Mouse (Mus musculus) mesoderm, embryonic 11.5 days (tissue): ENCODE measurements around the gene Zfp651.
A peak's percentile ranks its signal among the peaks of the same experiment; 100 is the strongest.

Experiments
- DNase-seq: peaks from one replicate; pipeline ENCODE4 v3.0.0-alpha.2; 2012; ENCODE audit warnings: low read depth, low spot score

Zfp651 gene

DNA sequence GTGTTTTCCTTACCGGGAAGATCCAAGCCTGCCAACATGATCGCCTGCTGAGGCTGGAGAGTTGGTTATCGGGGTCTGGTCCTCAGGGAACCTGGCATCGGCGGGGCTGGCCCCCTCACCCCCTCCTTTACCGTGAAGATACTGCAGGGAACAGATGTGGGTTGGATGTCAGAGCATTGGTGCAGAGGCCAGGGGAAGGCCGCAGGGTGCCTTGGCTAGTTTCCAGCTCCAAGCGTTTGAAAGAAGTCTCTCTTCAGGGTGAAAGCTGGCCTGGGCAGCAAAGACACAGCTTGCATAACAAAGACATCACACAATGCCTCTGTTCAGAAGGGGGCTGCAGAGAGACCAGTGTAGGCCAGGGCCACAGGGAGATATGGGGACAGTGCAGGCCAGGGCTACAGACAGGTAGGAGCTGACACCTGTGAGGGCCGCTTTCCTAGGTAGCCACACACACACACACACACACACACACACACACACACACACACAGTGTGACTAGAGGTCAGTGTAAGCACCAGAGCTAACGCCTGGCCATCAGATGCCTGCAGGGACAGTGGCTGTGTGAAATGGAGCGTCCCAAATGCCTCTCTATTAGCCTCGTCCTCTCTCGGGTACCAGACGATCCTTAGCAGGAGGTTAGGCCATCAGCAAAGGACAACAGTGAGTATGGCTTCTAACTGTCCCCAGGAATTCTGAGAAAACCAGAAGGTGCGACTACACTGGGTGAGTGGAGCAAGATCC is 51.1 kb downstream of the Zfp651 start:
- DNase-seq = peak; percentile 44

DNA sequence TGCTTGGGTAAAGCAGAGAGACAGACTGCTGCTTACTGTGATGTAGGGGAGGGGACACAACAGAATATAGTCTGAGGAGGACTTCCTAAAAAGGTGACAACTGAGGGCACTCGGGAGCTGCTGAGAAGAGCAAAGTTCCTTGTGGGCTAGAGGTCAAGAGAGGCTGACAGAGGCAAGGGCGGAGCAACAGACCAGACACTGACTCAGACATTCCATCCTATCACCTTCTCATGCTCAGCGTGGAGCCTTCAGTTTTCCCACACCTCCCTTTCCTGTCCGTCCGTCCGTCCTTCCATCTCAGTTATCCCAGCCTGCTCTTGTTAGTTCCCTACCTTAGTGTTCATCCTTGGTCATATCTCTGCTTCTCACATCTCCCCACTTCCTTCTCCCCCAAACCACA is 56.1 kb downstream of the Zfp651 start:
- no peak for DNase-seq

DNA sequence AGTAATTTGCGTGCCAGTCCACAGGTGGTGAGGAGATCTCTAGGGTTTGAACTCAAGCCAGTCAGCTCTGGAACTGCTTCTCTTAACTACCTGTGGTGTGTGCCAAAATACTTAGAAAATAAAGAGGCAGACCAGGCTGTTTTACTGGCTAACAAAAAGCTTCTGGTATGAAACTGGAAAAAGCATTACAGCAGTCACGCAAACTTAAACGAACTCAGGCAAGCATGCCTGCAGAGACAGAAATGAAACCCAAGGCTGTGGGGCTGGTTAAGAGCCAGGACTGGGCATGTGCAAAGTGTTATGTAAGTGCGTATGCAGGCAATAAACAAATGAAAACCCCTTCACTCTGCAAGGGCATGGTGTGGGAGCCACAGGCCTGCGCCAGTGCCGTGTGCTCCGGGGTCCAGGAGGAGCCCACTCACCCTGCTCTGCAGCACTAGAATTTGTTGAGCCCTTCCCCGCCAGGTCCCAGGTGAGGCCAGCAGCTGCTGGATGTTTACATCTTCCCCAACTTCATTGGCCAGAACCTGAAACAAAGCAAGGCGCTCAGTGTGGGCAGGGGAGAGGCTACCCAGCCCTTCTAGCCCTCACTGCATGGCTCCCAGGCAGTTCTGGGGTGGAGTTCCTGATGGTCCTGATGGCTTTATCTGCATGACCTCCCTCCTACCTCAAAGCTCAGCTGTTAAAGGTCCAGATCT is 60.1 kb downstream of the Zfp651 start:
- DNase-seq = no peak

DNA sequence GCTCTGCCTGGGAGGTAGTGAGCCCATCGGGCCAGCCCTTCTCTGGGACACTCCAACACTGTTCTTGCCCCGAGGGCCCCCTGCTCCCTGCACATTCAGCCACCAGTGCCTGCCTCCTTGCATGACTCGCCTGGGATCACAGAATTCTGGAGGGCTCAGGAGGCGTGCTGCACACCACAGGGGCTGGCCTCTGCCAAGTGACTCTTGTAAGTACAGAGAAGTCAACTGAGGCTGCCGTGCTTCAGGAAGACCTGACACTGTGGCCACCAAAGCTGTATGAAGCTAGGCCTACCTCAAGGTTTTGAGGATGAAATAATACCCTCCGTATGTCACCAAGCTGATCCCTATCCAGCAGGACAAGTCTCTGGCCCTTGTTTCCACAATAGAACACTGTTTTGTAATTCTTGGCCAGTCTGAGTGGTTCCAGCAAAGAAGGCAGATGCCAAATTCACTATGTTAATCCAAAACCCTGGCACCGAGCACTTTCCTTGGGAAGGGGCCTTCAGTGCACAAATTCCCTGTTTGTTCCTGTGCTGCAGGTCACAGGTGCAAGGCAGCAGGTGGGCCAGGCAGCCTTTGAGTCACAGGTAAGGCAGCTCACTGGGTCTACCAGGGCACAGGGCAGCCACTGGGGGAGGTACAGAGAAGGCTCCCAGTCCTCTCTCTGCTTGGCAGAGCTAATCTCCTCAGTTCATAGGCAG is 60.8 kb downstream of the Zfp651 start:
- DNase-seq = no peak

DNA sequence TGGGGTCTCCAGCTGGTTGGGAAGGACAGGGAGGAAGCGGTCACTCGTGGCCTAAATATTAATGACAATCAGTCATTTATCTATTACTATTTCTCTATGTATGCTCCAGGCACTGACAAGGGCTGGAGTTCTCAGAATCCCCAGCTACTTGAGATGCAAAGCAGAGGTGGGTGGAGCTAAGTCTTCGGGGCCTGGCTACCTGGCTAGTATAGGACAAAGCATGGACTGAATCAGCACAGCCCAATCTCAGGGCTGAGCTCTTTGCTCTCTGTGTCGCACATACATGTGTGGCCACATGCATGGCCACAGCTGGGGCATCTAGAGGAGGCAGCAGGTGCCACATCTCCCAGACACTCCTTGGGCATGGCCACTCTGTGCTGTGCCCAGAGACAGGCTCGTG is 61.6 kb downstream of the Zfp651 start:
- no peak for DNase-seq
